Mouse (Mus musculus) heart, embryonic 11.5 days (tissue): ENCODE measurements around the gene Zfp97. TPM values are rescaled to one million over a fixed set of nuclear protein-coding genes. Genes with fewer than 3 reads are reported as not detected.
"Not testable (repeated sequence)": the region's sequence is repeated elsewhere in the genome, so short reads cannot be mapped to it uniquely, and the experiment has no call there.

Experiments used
- ATAC-seq: fragments of 200-750 bp; cut with Nextera tagmentation; replicated peaks from 2 replicates; pipeline ENCODE4 v1.8.0; 2017; ENCODE audit warnings: moderate library complexity; ENCODE audit not compliant: insufficient number of reproducible peaks, low FRiP score, low TSS enrichment
- H3K27ac ChIP-seq: fragments of 300-500 bp; sonication (generic); 2 replicates; pipeline ENCODE4 v1.5.1; 2014; ENCODE audit warnings: mild to moderate bottlenecking, low read depth, low read length
- H3K27me3 ChIP-seq: fragments of 300-500 bp; sonication (generic); 2 replicates; pipeline ENCODE4 v1.6.1; 2014; ENCODE audit warnings: mild to moderate bottlenecking, low read length, mixed read lengths; ENCODE audit not compliant: control insufficient read depth, insufficient read depth
- H3K36me3 ChIP-seq: fragments of 300-500 bp; sonication (generic); 2 replicates; pipeline ENCODE4 v1.6.1; 2014; ENCODE audit warnings: mild to moderate bottlenecking, low read length, moderate library complexity, mixed read lengths; ENCODE audit not compliant: control insufficient read depth, insufficient read depth
- H3K4me1 ChIP-seq: fragments of 300-500 bp; sonication (generic); 2 replicates; pipeline ENCODE4 v1.6.1; 2014; ENCODE audit warnings: low read length; ENCODE audit not compliant: control insufficient read depth, insufficient read depth
- H3K4me2 ChIP-seq: fragments of 300-500 bp; sonication (generic); 2 replicates; pipeline ENCODE4 v1.6.1; 2014; ENCODE audit warnings: mild to moderate bottlenecking, moderate library complexity
- H3K4me3 ChIP-seq: fragments of 300-500 bp; sonication (generic); 2 replicates; pipeline ENCODE4 v1.5.1; 2014; ENCODE audit warnings: low read depth, low read length
- H3K9ac ChIP-seq: fragments of 300-500 bp; sonication (generic); 2 replicates; pipeline ENCODE4 v1.6.1; 2014; ENCODE audit warnings: mild to moderate bottlenecking, low read depth, low read length, moderate library complexity
- H3K9me3 ChIP-seq: fragments of 300-500 bp; sonication (generic); replicated peaks from 2 replicates; pipeline ENCODE4 v1.6.1; 2016; ENCODE audit warnings: low read length; ENCODE audit not compliant: control insufficient read depth
- WGBS: fragments of 180-500 bp; shearing (Covaris S2); extraction: QIAGEN DNeasy Blood & Tissue Kit; methylation state at CpG from one replicate; pipeline ENCODE4 v1.1.7; 2014; ENCODE audit not compliant: insufficient replicate concordance; 5-methylcytosine and 5-hydroxymethylcytosine counted together
- polyA plus RNA-seq: library from polyadenylated mRNA; unstranded; fragments of >200 nt; fragmentation: Nextera tagmentation; extraction: Ambion mirVana; gene quantifications from 2 replicates; pipeline ENCODE4 v1.2.1, GENCODE M21; 2014

The Zfp97 gene
- polyA plus RNA-seq, result 6.2 and 6.6 TPM in 2 replicates

GRCm38 (mm10) chr17:17120830-17121502 lies at the start of gene Zfp97:
TSS of gene Zfp97 (plus strand) at chr17:17121415.
- H3K9me3 ChIP-seq, H3K4me1 ChIP-seq, H3K4me3 ChIP-seq, H3K27me3 ChIP-seq, H3K4me2 ChIP-seq, H3K36me3 ChIP-seq, H3K27ac ChIP-seq, H3K9ac ChIP-seq: not testable (repeated sequence)
- no CpG with 5 or more reads among the region's 8 CpGs for WGBS
- ATAC-seq, result peak; percentile 93

GRCm38 (mm10) chr17:17178757-17179413 lies 57.7 kb downstream of the Zfp97 start:
- not testable (repeated sequence) for H3K9me3 ChIP-seq

GRCm38 (mm10) chr17:17194761-17195160 lies 73.5 kb downstream of the Zfp97 start:
- H3K4me2 ChIP-seq, H3K4me1 ChIP-seq, H3K9ac ChIP-seq, ATAC-seq, H3K4me3 ChIP-seq, H3K27me3 ChIP-seq, H3K36me3 ChIP-seq, H3K9me3 ChIP-seq, H3K27ac ChIP-seq: not testable (repeated sequence)

More at GRCm38 (mm10) chr17:17178757-17179413, 57.7 kb downstream of the Zfp97 start:
- not testable (repeated sequence) for H3K4me3 ChIP-seq, H3K27me3 ChIP-seq, H3K4me1 ChIP-seq, H3K27ac ChIP-seq, H3K9ac ChIP-seq, H3K4me2 ChIP-seq, H3K36me3 ChIP-seq
- no CpG with 5 or more reads among the region's 8 CpGs for WGBS
- ATAC-seq, result peak; percentile 93

GRCm38 (mm10) chr17:17195178-17195577 lies 74.0 kb downstream of the Zfp97 start:
- H3K4me1 ChIP-seq, result no peaks in the 10 kb centered on the region
- no peak overlapping the region for H3K27ac ChIP-seq
- H3K9ac ChIP-seq, result no peak overlapping the region
- H3K36me3 ChIP-seq, result no peaks in the 10 kb centered on the region
- no peak overlapping the region for H3K4me3 ChIP-seq
- peaks cover 8% of the 10 kb centered on the region for H3K9me3 ChIP-seq
- H3K27me3 ChIP-seq, result no peaks in the 10 kb centered on the region
- H3K4me2 ChIP-seq, result no peak overlapping the region
- ATAC-seq, result no peak

- H3K27me3 ChIP-seq, H3K9ac ChIP-seq, H3K36me3 ChIP-seq, H3K27ac ChIP-seq, H3K4me2 ChIP-seq, H3K4me1 ChIP-seq, ATAC-seq, H3K4me3 ChIP-seq: not testable (repeated sequence)
- H3K9me3 ChIP-seq, result peaks cover 10% of the 10 kb centered on the region
- 95% methylated on average over 3 of the region's 3 CpGs for WGBS
These were observed 74.9 kb downstream of the Zfp97 start for GRCm38 (mm10) chr17:17196111-17196510.

Other genes with a start within 250 kb of the Zfp97 start
- 3.8 and 4.3 TPM in 2 replicates for gene Zfp960, start 57.3 kb upstream of the Zfp97 start, polyA plus RNA-seq